Mouse (Mus musculus): ENCODE data around the gene Gm26741. TPM values are rescaled to one million over a fixed set of nuclear protein-coding genes. Genes with fewer than 3 reads are reported as not detected.
"Not testable (repeated sequence)": the region's sequence is repeated elsewhere in the genome, so short reads cannot be mapped to it uniquely, and the experiment has no call there.

Gene Gm26741
- not detected in 2 replicates for polyA plus RNA-seq (2014; fragmentation: Nextera tagmentation; extraction: Ambion mirVana)

DNA sequence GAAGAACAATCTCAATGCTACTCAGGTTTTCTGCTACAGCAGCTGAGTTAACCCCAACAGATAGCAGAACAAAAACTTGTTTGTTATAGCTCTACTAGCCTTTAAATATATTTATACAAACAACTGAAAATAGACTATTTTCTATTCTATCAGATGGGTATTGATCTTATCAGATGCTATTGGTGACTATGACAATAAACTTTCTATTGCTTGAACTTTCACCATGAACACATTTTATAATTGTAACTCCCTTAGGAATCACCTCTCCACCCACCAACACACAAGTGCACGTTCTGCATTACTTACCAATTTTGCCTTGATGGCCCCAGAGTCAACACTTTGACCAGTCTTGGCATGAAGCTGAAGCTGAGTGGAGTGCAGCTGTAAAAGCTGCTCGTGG lies at the start of gene Gm26741:
Gm26741 (plus strand) TSS at position 301 of the 400 bp plus-strand sequence.
- Histone ChIP-seq H3K4me2 (ENCODE audit: low read depth, low read length, severe bottlenecking) (no peak within 1 kb of the TSS), H3K4me3 (ENCODE audit: low read depth, low read length) (no peak within 1 kb of the TSS), H3K9me3 (ENCODE audit: control insufficient read depth, low read length) (no peaks in the 10 kb centered on the region), H3K27ac (ENCODE audit: low read depth, low read length) (no peak within 1 kb of the TSS), H3K27me3 (ENCODE audit: control insufficient read depth, insufficient read depth, low read length) (no peaks in the 10 kb centered on the region), H3K4me1 (replicated peaks; ENCODE audit: control insufficient read depth, insufficient read depth, low read length) (no peaks in the 10 kb centered on the region), H3K36me3 (ENCODE audit: control insufficient read depth, insufficient read depth, low read length) (no peaks in the 10 kb centered on the region), H3K9ac (ENCODE audit: low read length) (no peak within 1 kb of the TSS)
- WGBS = 85% methylated on average over 2 of the region's 2 CpGs
- ATAC-seq (replicated peaks; ENCODE audit: low FRiP score) = no peak
- no peak for DNase-seq (ENCODE audit: low spot score)

DNA sequence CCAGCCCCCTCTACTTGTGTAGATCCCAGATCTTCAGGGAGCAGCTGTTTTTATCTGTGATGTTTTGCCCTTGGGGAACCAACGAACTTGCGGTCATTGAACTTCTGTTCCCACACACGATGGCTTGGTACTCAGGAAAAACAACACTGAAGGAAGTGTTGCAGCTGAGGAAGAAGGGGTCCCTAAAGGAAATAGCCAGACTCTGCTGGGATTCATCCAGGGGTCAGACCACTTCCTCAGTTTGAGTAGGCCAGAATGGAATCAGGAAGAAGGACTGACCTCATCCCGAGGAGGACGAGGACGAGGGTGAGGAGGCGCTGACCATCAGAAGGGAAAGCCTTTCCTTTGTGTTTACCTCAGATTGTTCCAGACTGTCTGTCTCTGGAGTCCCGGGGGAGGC lies 49.4 kb upstream of the Gm26741 start:
- 77% methylated on average over 8 of the region's 8 CpGs for WGBS
- H3K9me3 ChIP-seq (ENCODE audit: control insufficient read depth, low read length) = no peaks in the 10 kb centered on the region
- H3K27me3 ChIP-seq (ENCODE audit: control insufficient read depth, insufficient read depth, low read length) = no peaks in the 10 kb centered on the region
- no peak for DNase-seq (ENCODE audit: low spot score)
- no peak overlapping the region for H3K4me2 ChIP-seq (ENCODE audit: low read depth, low read length, severe bottlenecking)
- no peaks in the 10 kb centered on the region for H3K4me1 ChIP-seq (replicated peaks; ENCODE audit: control insufficient read depth, insufficient read depth, low read length)
- no peak overlapping the region for H3K9ac ChIP-seq (ENCODE audit: low read length)
- no peak overlapping the region for H3K27ac ChIP-seq (ENCODE audit: low read depth, low read length)
- no peak overlapping the region for H3K4me3 ChIP-seq (ENCODE audit: low read depth, low read length)
- no peak for ATAC-seq (replicated peaks; ENCODE audit: low FRiP score)
- H3K36me3 ChIP-seq (ENCODE audit: control insufficient read depth, insufficient read depth, low read length) = no peaks in the 10 kb centered on the region

DNA sequence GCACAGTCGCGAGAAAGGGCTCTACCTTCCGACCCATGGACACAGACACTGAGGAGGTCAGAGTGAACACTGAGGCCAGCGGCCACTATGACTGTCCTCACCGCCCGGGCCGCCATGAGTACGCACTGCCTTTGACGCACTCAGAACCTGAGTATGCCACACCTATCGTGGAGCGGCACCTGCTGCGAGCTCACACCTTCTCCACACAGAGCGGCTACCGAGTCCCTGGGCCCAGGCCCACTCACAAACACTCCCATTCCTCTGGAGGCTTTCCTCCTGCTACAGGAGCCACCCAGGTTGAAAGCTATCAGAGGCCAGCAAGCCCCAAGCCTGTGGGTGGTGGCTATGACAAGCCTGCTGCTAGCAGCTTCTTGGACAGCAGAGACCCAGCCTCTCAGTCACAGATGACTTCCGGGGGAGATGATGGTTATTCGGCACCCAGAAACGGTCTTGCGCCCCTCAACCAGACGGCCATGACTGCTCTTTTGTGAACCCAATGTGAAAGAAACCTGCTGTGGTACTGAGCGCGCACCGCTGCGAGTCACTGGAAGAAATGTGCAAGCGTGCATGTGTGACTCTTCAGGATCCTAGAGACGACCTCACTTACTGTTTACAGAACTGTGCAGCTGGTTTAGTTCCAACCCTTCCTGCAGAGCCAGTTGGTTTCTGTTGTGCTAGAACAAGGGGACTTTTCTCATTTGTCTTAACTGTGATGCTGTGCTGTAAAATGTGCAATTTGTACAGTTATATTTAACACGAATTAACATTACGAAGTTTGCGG lies 38.9 kb upstream of the Gm26741 start:
- Histone ChIP-seq H3K9me3 (ENCODE audit: control insufficient read depth, low read length) (no peaks in the 10 kb centered on the region), H3K4me2 (ENCODE audit: low read depth, low read length, severe bottlenecking) (no peak overlapping the region), H3K27me3 (ENCODE audit: control insufficient read depth, insufficient read depth, low read length) (no peaks in the 10 kb centered on the region), H3K36me3 (ENCODE audit: control insufficient read depth, insufficient read depth, low read length) (peaks cover 4% of the 10 kb centered on the region; the same call in 1 of the 2 replicates), H3K27ac (ENCODE audit: low read depth, low read length) (no peak overlapping the region), H3K4me1 (replicated peaks; ENCODE audit: control insufficient read depth, insufficient read depth, low read length) (no peaks in the 10 kb centered on the region), H3K4me3 (ENCODE audit: low read depth, low read length) (no peak overlapping the region), H3K9ac (ENCODE audit: low read length) (no peak overlapping the region)
- no peak for ATAC-seq (replicated peaks; ENCODE audit: low FRiP score)
- 93% methylated on average over 28 of the region's 28 CpGs for WGBS
- no peak for DNase-seq (ENCODE audit: low spot score)

DNA sequence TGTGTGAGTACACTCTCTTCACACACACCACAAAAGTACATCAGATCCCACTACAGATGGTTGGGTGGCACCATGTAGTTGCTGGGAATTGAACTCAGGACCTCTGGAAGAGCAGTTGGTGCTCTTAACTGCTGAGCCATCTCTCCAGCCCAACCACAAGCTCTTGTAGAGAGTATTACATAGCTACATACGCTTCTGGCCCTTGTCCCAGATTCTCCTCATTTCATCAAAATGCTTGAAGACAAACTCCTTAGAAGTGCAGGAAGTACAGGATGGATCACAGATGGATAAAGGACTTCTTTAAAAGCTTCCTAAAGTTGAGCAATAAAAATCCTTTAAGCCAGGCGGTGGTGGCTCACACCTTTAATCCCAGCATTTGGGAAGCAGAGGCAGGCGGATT lies 36.6 kb upstream of the Gm26741 start:
- ATAC-seq (replicated peaks; ENCODE audit: low FRiP score) = no peak
- no peaks in the 10 kb centered on the region for H3K9me3 ChIP-seq (ENCODE audit: control insufficient read depth, low read length)
- H3K4me3 ChIP-seq (ENCODE audit: low read depth, low read length) = no peak overlapping the region

DNA sequence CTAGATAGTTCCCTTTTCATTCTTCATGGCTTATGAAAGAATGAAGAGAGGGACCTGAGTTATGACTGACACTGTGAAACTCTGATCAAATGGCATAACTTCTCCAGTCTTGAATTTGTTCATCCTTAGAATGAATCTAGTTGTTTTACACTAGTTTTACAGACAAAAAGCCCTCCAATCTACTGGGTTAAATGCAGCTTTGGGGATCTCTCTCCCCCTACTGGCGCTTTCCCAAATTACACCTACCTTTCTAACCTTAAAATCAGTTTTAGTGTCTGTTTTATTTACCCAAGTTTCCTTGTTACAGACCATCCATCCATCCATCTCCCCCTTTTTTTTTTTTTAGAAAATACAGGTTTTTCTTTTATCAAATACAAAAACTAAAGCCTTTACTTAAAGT lies 27.6 kb upstream of the Gm26741 start:
- no peak overlapping the region for H3K27ac ChIP-seq (ENCODE audit: low read depth, low read length)
- no peak overlapping the region for H3K9ac ChIP-seq (ENCODE audit: low read length)
- H3K4me3 ChIP-seq (ENCODE audit: low read depth, low read length) = no peak overlapping the region
- H3K4me2 ChIP-seq (ENCODE audit: low read depth, low read length, severe bottlenecking) = no peak overlapping the region
- no peaks in the 10 kb centered on the region for H3K4me1 ChIP-seq (replicated peaks; ENCODE audit: control insufficient read depth, insufficient read depth, low read length)
- no peaks in the 10 kb centered on the region for H3K36me3 ChIP-seq (ENCODE audit: control insufficient read depth, insufficient read depth, low read length)
- no peaks in the 10 kb centered on the region for H3K9me3 ChIP-seq (ENCODE audit: control insufficient read depth, low read length)
- WGBS = 3% methylated on average over 1 of the region's 1 CpGs
- ATAC-seq (replicated peaks; ENCODE audit: low FRiP score) (no peak), DNase-seq (ENCODE audit: low spot score) (no peak)
- H3K27me3 ChIP-seq (ENCODE audit: control insufficient read depth, insufficient read depth, low read length) = no peaks in the 10 kb centered on the region

More for the DNA sequence above, 36.6 kb upstream of the Gm26741 start:
- 96% methylated on average over 3 of the region's 3 CpGs for WGBS
- Histone ChIP-seq H3K4me1 (replicated peaks; ENCODE audit: control insufficient read depth, insufficient read depth, low read length) (no peaks in the 10 kb centered on the region), H3K4me2 (ENCODE audit: low read depth, low read length, severe bottlenecking) (no peak overlapping the region), H3K27me3 (ENCODE audit: control insufficient read depth, insufficient read depth, low read length) (no peaks in the 10 kb centered on the region), H3K9ac (ENCODE audit: low read length) (no peak overlapping the region), H3K36me3 (ENCODE audit: control insufficient read depth, insufficient read depth, low read length) (peaks cover 4% of the 10 kb centered on the region; the same call in 1 of the 2 replicates), H3K27ac (ENCODE audit: low read depth, low read length) (no peak overlapping the region)
- DNase-seq (ENCODE audit: low spot score) = no peak

DNA sequence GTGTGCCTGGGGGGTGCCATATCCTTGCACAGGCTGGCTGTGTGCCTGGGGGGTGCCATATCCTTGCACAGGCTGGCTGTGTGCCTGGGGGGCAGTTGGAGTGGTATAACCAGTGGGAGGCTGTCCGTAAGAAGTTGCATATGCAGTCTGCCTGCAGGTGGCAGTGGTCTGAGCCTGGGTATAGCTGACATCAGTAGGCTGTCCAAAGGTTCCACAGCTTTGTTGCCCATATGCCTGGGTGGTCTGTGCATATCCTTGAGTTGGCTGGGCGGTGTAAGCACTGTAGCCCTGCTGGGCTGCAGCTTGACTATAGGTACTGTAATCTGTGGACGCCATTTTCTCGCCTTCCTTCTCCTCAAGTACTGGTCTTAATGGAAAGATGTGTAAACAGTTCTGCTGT lies 15.2 kb upstream of the Gm26741 start:
- not testable (repeated sequence) for H3K9ac ChIP-seq (ENCODE audit: low read length); H3K9me3 ChIP-seq (ENCODE audit: control insufficient read depth, low read length); H3K27me3 ChIP-seq (ENCODE audit: control insufficient read depth, insufficient read depth, low read length); H3K4me1 ChIP-seq (replicated peaks; ENCODE audit: control insufficient read depth, insufficient read depth, low read length); H3K27ac ChIP-seq (ENCODE audit: low read depth, low read length); DNase-seq (ENCODE audit: low spot score); H3K4me3 ChIP-seq (ENCODE audit: low read depth, low read length); H3K36me3 ChIP-seq (ENCODE audit: control insufficient read depth, insufficient read depth, low read length); H3K4me2 ChIP-seq (ENCODE audit: low read depth, low read length, severe bottlenecking); ATAC-seq (replicated peaks; ENCODE audit: low FRiP score)
- WGBS = 93% methylated on average over 4 of the region's 4 CpGs

DNA sequence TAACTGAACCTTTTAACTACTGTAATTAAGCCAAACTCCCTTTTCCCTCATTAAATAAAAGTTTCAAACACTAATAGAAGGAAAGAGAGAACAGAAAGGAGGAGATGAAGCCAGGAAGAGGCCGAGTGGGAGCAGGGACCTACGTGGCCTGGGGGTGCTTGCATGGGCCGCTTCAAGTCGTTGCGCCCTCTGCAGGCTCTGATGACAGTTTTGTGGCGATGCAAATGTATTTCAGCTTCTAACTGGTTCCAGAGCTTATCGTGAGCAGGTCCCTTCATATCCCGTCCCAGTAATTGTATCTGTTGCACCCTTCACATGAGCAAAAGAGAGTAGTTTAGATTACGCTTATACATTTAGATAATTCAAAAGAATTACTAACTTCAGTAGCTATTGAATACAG lies 5.4 kb upstream of the Gm26741 start:
- DNase-seq (ENCODE audit: low spot score) = no peak
- Histone ChIP-seq H3K4me2 (ENCODE audit: low read depth, low read length, severe bottlenecking) (no peak overlapping the region), H3K9ac (ENCODE audit: low read length) (no peak overlapping the region), H3K4me3 (ENCODE audit: low read depth, low read length) (no peak overlapping the region), H3K27ac (ENCODE audit: low read depth, low read length) (no peak overlapping the region), H3K9me3 (ENCODE audit: control insufficient read depth, low read length) (no peaks in the 10 kb centered on the region), H3K36me3 (ENCODE audit: control insufficient read depth, insufficient read depth, low read length) (peaks cover 5% of the 10 kb centered on the region; the same call in 1 of the 2 replicates), H3K27me3 (ENCODE audit: control insufficient read depth, insufficient read depth, low read length) (no peaks in the 10 kb centered on the region), H3K4me1 (replicated peaks; ENCODE audit: control insufficient read depth, insufficient read depth, low read length) (no peaks in the 10 kb centered on the region)
- WGBS = 78% methylated on average over 9 of the region's 9 CpGs
- no peak for ATAC-seq (replicated peaks; ENCODE audit: low FRiP score)

DNA sequence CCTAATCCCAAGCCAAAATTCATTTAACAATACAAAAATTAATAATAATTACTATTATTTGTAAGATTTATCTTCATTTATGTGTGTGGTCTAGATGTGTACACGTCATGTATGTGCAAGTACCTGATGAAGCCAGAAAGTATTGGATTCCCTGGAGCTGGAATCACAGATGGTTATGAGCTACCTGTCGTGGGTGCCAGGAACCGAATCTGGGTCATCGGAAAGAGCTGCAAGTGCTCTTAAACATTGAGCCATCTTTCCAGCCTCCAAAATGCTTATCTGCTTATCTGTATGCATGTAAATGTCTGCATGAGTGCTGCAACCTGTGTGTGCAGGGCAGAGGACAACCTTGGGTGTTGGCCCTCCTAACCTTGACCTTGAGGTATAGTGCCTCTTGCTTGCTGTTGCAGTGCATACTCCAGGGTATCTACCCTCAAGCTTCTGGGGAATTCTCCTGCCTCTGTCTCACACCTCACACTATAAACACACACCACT lies 1.7 kb downstream of the Gm26741 start:
- WGBS = 96% methylated on average over 4 of the region's 4 CpGs
- no peak overlapping the region for H3K4me3 ChIP-seq (ENCODE audit: low read depth, low read length)
- DNase-seq (ENCODE audit: low spot score) (no peak), ATAC-seq (replicated peaks; ENCODE audit: low FRiP score) (no peak)
- no peak overlapping the region for H3K27ac ChIP-seq (ENCODE audit: low read depth, low read length)
- no peaks in the 10 kb centered on the region for H3K36me3 ChIP-seq (ENCODE audit: control insufficient read depth, insufficient read depth, low read length)
- no peaks in the 10 kb centered on the region for H3K9me3 ChIP-seq (ENCODE audit: control insufficient read depth, low read length)
- no peaks in the 10 kb centered on the region for H3K27me3 ChIP-seq (ENCODE audit: control insufficient read depth, insufficient read depth, low read length)
- no peaks in the 10 kb centered on the region for H3K4me1 ChIP-seq (replicated peaks; ENCODE audit: control insufficient read depth, insufficient read depth, low read length)
- no peak overlapping the region for H3K9ac ChIP-seq (ENCODE audit: low read length)
- no peak overlapping the region for H3K4me2 ChIP-seq (ENCODE audit: low read depth, low read length, severe bottlenecking)

Data from forebrain, embryonic 11.5 days (tissue).